ENCODE assay signal across 9 mouse cellular contexts in genomic region chr13:96175591-96176212, GRCm38 (mm10). TPM values are rescaled to one million over a fixed set of nuclear protein-coding genes. Genes with fewer than 3 reads are reported as not detected.
DNase-seq lines count a peak whose midpoint lies in the region; ATAC-seq and TF ChIP-seq lines count a peak whose summit lies in the region.
"Had no signal": no experiment of that assay in that cellular context is flagged by ENCODE, and none has a peak within 500 bp of the region (broad histone marks: within the 10 kb centered on the region; RNA-seq: fewer than 3 reads in every experiment).

No protein-coding gene starts in this region.

- no peaks in the 10 kb centered on the region for H3K36me3 ChIP-seq in hindbrain, postnatal 0 days (ENCODE audit: insufficient read depth, low read length)
- no peaks in the 10 kb centered on the region for H3K36me3 ChIP-seq in midbrain, postnatal 0 days (ENCODE audit: insufficient read depth, low read length)

- no peaks in the 10 kb centered on the region for H3K9me3 ChIP-seq in hindbrain, postnatal 0 days (ENCODE audit: low read length)
- no peaks in the 10 kb centered on the region for H3K9me3 ChIP-seq in midbrain, postnatal 0 days (ENCODE audit: low read length)

- peak; percentile 94 for ATAC-seq in hindbrain, postnatal 0 days
- ATAC-seq in midbrain, postnatal 0 days (ENCODE audit: low FRiP score) = peak; percentile 71; the same call in 1 of the 2 replicates
- ATAC-seq in monocyte, adult 5-6 weeks (replicated peaks; ENCODE audit: insufficient number of reproducible peaks, low FRiP score, low TSS enrichment, poor library complexity, severe bottlenecking) = no peak

- H3K27ac ChIP-seq in hindbrain, postnatal 0 days = peak overlapping the region; percentile 65; the same call in 1 of the 2 replicates
- H3K27ac ChIP-seq in midbrain, postnatal 0 days (ENCODE audit: low read depth, low read length) = no peak overlapping the region
- H3K27ac ChIP-seq: kidney, postnatal 0 days had no signal

- H3K4me2 ChIP-seq in hindbrain, postnatal 0 days (ENCODE audit: low read depth, low read length) = peak overlapping the region; percentile 16; the same call in 1 of the 2 replicates
- no peak overlapping the region for H3K4me2 ChIP-seq in midbrain, postnatal 0 days (ENCODE audit: low read depth, low read length, poor library complexity, severe bottlenecking)

- TF ChIP-seq CTCF in hindbrain, postnatal 0 days (IDR thresholded peaks at IDR 0.05; ENCODE audit: low read depth) = no peak
- TF ChIP-seq CTCF in midbrain, postnatal 0 days (IDR thresholded peaks at IDR 0.05) = no peak

- H3K9ac ChIP-seq in hindbrain, postnatal 0 days (replicated peaks; ENCODE audit: low read length) = no peak overlapping the region
- H3K9ac ChIP-seq in midbrain, postnatal 0 days (replicated peaks; ENCODE audit: low read length, poor library complexity, severe bottlenecking) = no peak overlapping the region

- WGBS in hindbrain, postnatal 0 days = 19% methylated on average over 8 of the region's 8 CpGs
- WGBS in midbrain, postnatal 0 days = 41% methylated on average over 8 of the region's 8 CpGs

- H3K27me3 ChIP-seq in hindbrain, postnatal 0 days (ENCODE audit: insufficient read depth, low read length) = no peaks in the 10 kb centered on the region
- H3K27me3 ChIP-seq in midbrain, postnatal 0 days (ENCODE audit: insufficient read depth, low read length) = no peaks in the 10 kb centered on the region

- DNase-seq in testis, postnatal 14 days (ENCODE audit: low spot score) = peak; percentile 11
- DNase-seq in testis, postnatal 10 days (ENCODE audit: low spot score) = no peak
- DNase-seq in frontal cortex, postnatal 10 days (ENCODE audit: low spot score in 2 of 2) = peak; percentile 23 to 32
- peak; percentile 93 for DNase-seq in hindbrain, postnatal 0 days (ENCODE audit: low spot score)
- peak; percentile 94 for DNase-seq in midbrain, postnatal 0 days (ENCODE audit: low spot score)
- DNase-seq in thymus, postnatal 4 days = no peak
- DNase-seq in c-Kit-positive CD71-positive TER-119-positive erythroid progenitor cells, embryonic 14.5 days (ENCODE audit: low spot score) = no peak

- no peaks in the 10 kb centered on the region for H3K4me1 ChIP-seq in hindbrain, postnatal 0 days (ENCODE audit: insufficient read depth, low read length)
- no peaks in the 10 kb centered on the region for H3K4me1 ChIP-seq in midbrain, postnatal 0 days (ENCODE audit: insufficient read depth, low read length)

- H3K4me3 ChIP-seq in hindbrain, postnatal 0 days (ENCODE audit: low read length) = no peak overlapping the region
- H3K4me3 ChIP-seq in midbrain, postnatal 0 days (ENCODE audit: low read depth, low read length) = no peak overlapping the region; the same call in 1 of the 2 replicates

RNA-seq across cellular contexts. Expression of gene Sv2c, which starts 43.3 kb away (rescaled TPM):
- total RNA-seq in hindbrain, postnatal 0 days (2014; rRNA removed) = 47.3 and 57.2 TPM in 2 replicates
- 23.7 and 30.4 TPM in 2 replicates for polyA plus RNA-seq in hindbrain, postnatal 0 days (2015; fragmentation: Nextera tagmentation; extraction: Ambion mirVana)
- 24.3 and 25.7 TPM in 2 replicates for total RNA-seq in midbrain, postnatal 0 days (2014; rRNA removed)
- 7.8 and 7.9 TPM in 2 replicates for polyA plus RNA-seq in midbrain, postnatal 0 days (2015; fragmentation: Nextera tagmentation; extraction: Ambion mirVana)
- 1.5 TPM in 1 of 3 replicates, not detected in the others for total RNA-seq in monocyte, adult 5-6 weeks (2017)

Comparison
In these comparisons a context has a peak if more than half of its experiments do, and no peak if none do; other contexts are left out.
1. DNase-seq: peak in testis, postnatal 14 days (single experiment), frontal cortex, postnatal 10 days (2 of 2), hindbrain, postnatal 0 days (single experiment) and midbrain, postnatal 0 days (single experiment); none in testis, postnatal 10 days (single experiment), thymus, postnatal 4 days (single experiment) and c-Kit-positive CD71-positive TER-119-positive erythroid progenitor cells, embryonic 14.5 days (single experiment).
2. RNA of gene Sv2c, which starts 43.3 kb away (total RNA-seq): 47.3 to 57.2 TPM in hindbrain, postnatal 0 days and 24.3 to 25.7 TPM in midbrain, postnatal 0 days; 1.5 TPM in monocyte, adult 5-6 weeks; every median in the first group is over 10 times any median in the second.